Mouse (Mus musculus): ENCODE data around the gene Cldn3.

DNA sequence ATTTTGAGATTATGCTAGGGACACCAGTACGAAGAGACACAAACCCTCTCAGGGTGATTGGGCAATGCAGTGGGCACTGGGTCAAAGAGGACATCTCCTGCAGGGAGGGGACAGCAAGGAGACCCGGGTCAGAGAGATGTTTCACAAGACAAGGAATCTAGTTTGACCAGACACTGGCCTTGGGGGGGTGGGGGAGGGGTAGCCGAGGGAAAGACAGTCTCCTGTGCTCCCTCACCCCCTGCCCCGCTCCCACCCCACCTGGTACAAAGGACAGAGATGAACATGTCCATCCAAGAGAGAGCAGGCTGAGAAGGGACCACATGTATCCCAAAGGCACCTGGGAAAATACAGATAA, 38.0 kb upstream of the Cldn3 start:
- TF ChIP-seq CTCF (IDR thresholded peaks at IDR 0.05; ENCODE audit: low read depth, low read length) (no peak), POLR2A (IDR thresholded peaks at IDR 0.05; ENCODE audit: borderline replicate concordance, low read depth, low read length) (no peak)

All from bone marrow macrophage, adult 2 months (primary cell).